Comparison of ENCODE assay signal across 21 mouse cellular contexts in genomic region chr2:126283086-126283485, GRCm38 (mm10).
DNase-seq lines count a peak whose midpoint lies in the region; ATAC-seq lines count a peak whose summit lies in the region.
"Had no signal": no experiment of that assay in that cellular context is flagged by ENCODE, and none has a peak within 500 bp of the region (broad histone marks: within the 10 kb centered on the region; RNA-seq: fewer than 3 reads in every experiment).

No protein-coding gene starts in this region.

- H3K9ac ChIP-seq in liver, embryonic 12.5 days: no peak overlapping the region
- no peak overlapping the region for H3K9ac ChIP-seq in forebrain, embryonic 11.5 days (ENCODE audit: low read length)
- H3K9ac ChIP-seq: embryonic facial prominence, embryonic 15.5 days; forebrain, embryonic 13.5 days; forebrain, postnatal 0 days; hindbrain, embryonic 14.5 days had no signal

- H3K27me3 ChIP-seq in liver, embryonic 12.5 days (replicated peaks): no peaks in the 10 kb centered on the region
- no peaks in the 10 kb centered on the region for H3K27me3 ChIP-seq in forebrain, embryonic 11.5 days (ENCODE audit: control insufficient read depth, insufficient read depth, low read length)
- H3K27me3 ChIP-seq: embryonic facial prominence, embryonic 15.5 days; forebrain, embryonic 13.5 days had no signal

- WGBS in liver, embryonic 12.5 days (ENCODE audit: insufficient replicate concordance): 52% methylated on average over 3 of the region's 3 CpGs
- 76% methylated on average over 3 of the region's 3 CpGs for WGBS in forebrain, embryonic 11.5 days

- DNase-seq in frontal cortex, postnatal 14 days (ENCODE audit: low spot score in 2 of 2): no peak
- peak; percentile 16 for DNase-seq in lung, postnatal 10 days
- DNase-seq in lung, postnatal 25 days (ENCODE audit: low spot score): no peak
- peak; percentile 41 for DNase-seq in brain, adult 2 months (ENCODE audit: low read depth, low spot score)
- DNase-seq in forebrain, embryonic 11.5 days (ENCODE audit: low spot score): no peak
- DNase-seq: adrenal gland, adult 8-10 months; adrenal gland, postnatal 36 days; cerebellum, adult 11 months; cerebellum, adult 8-10 months; cerebellum, postnatal 14 days; embryo, embryonic 11 days; forebrain, postnatal 0 days; gastrocnemius, postnatal 36 days; heart, adult 18-20 months; heart, postnatal 10 days had no signal

- H3K27ac ChIP-seq in liver, embryonic 12.5 days: no peak overlapping the region
- H3K27ac ChIP-seq in forebrain, embryonic 11.5 days (ENCODE audit: low read depth, low read length): no peak overlapping the region
- H3K27ac ChIP-seq: embryonic facial prominence, embryonic 15.5 days; forebrain, embryonic 13.5 days; heart, embryonic 10.5 days; hindbrain, embryonic 14.5 days had no signal

- H3K4me1 ChIP-seq in liver, embryonic 12.5 days: no peaks in the 10 kb centered on the region
- H3K4me1 ChIP-seq in forebrain, embryonic 11.5 days (replicated peaks; ENCODE audit: control insufficient read depth, insufficient read depth, low read length): no peaks in the 10 kb centered on the region
- H3K4me1 ChIP-seq: embryonic facial prominence, embryonic 15.5 days had no signal

- H3K4me3 ChIP-seq in liver, embryonic 12.5 days: no peak overlapping the region
- no peak overlapping the region for H3K4me3 ChIP-seq in forebrain, embryonic 11.5 days (ENCODE audit: low read depth, low read length)
- H3K4me3 ChIP-seq: embryonic facial prominence, embryonic 15.5 days; forebrain, embryonic 13.5 days; heart, embryonic 10.5 days had no signal

- no peaks in the 10 kb centered on the region for H3K36me3 ChIP-seq in liver, embryonic 12.5 days
- no peaks in the 10 kb centered on the region for H3K36me3 ChIP-seq in forebrain, embryonic 11.5 days (ENCODE audit: control insufficient read depth, insufficient read depth, low read length)
- H3K36me3 ChIP-seq: embryonic facial prominence, embryonic 15.5 days; heart, embryonic 10.5 days had no signal

- H3K4me2 ChIP-seq in liver, embryonic 12.5 days: no peak overlapping the region
- no peak overlapping the region for H3K4me2 ChIP-seq in forebrain, embryonic 11.5 days (ENCODE audit: low read depth, low read length, severe bottlenecking)
- H3K4me2 ChIP-seq: embryonic facial prominence, embryonic 15.5 days; forebrain, embryonic 13.5 days; hindbrain, embryonic 14.5 days had no signal

- ATAC-seq in frontal cortex, adult (ENCODE audit: low TSS enrichment): peak; percentile 85
- no peak for ATAC-seq in liver, embryonic 12.5 days
- ATAC-seq in forebrain, embryonic 11.5 days (replicated peaks; ENCODE audit: low FRiP score): no peak
- ATAC-seq: forebrain, embryonic 13.5 days; forebrain, postnatal 0 days had no signal

- no peaks in the 10 kb centered on the region for H3K9me3 ChIP-seq in liver, embryonic 12.5 days (replicated peaks)
- no peaks in the 10 kb centered on the region for H3K9me3 ChIP-seq in forebrain, embryonic 11.5 days (ENCODE audit: control insufficient read depth, low read length)
- H3K9me3 ChIP-seq: embryonic facial prominence, embryonic 15.5 days; forebrain, embryonic 13.5 days; heart, embryonic 10.5 days had no signal

Comparison
In these comparisons a context has a peak if more than half of its experiments do, and no peak if none do; other contexts are left out.
1. DNase-seq: peak in lung, postnatal 10 days (single experiment) and brain, adult 2 months (single experiment); none in frontal cortex, postnatal 14 days (0 of 2), lung, postnatal 25 days (single experiment) and forebrain, embryonic 11.5 days (single experiment).